Mouse (Mus musculus): ENCODE results near the gene Ptprc.

DNA sequence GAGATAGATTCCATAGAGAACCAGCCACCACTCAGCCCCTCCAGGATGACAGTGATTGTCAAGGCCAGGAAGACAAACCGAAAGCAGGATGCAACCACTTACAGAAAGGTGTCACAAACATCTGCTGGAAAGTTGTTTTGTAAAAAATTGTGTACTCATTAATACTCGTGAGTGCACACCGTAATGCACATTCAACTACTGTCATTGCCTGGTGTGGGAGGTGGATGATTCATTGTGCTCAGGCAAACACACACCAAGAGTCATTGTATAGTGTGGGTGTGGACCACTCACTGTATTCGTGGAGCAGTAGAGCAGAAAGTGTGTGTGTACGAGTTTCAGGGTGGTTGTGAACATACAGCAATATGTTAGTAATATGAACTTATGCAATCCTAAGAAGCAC lies 31.1 kb downstream of the Ptprc start:
- TF ChIP-seq GATA1 (IDR thresholded peaks at IDR 0.05; ENCODE audit: borderline replicate concordance, low read length) = no peak
- no peak for TF ChIP-seq FLI1 (IDR thresholded peaks at IDR 0.05; ENCODE audit: low read length)

Data from megakaryocyte, embryonic 14.5 days (primary cell).